Mouse (Mus musculus): ENCODE measurements at regions not wholly inside any gene's neighbourhood (a gene's known extent, or its start where the extent isn't known, plus 50 kb on each side); places are given as distances from the start of the nearest gene placed in this dataset.

- TF ChIP-seq POLR2A (IDR thresholded peaks at IDR 0.05; ENCODE audit: borderline replicate concordance, insufficient read depth, low read length) (no peak), CTCF (IDR thresholded peaks at IDR 0.05; ENCODE audit: borderline replicate concordance, insufficient read depth, low read depth, low read length) (no peak)
Measured at GRCm38 (mm10) chr10:126619970-126620369, 281.2 kb downstream of the Atp23 start.

Data from cerebellum, adult 2 months (tissue).